Mouse (Mus musculus) left cerebral cortex, postnatal 14 days (tissue): ENCODE data around the gene Ap1m1. TPM values are rescaled to one million over a fixed set of nuclear protein-coding genes. Genes with fewer than 3 reads are reported as not detected.

Source experiments
- DNase-seq, 2 experiments: peaks; one replicate each; pipeline ENCODE4 v3.0.0; 2021 to 2022; ENCODE audit warnings: low spot score in 2 of 2, mixed read lengths in 1 of 2
- intact Hi-C: fragments of 180-260 bp; cut with DNase I; formaldehyde crosslinking; loops from one replicate; pipeline ENCODE4 v1.15.1; 2025
- long read RNA-seq, 2 experiments: library from polyadenylated mRNA; stranded (forward); transcript quantifications; one replicate each; pipeline ENCODE4 v2.0.0; 2021
- total RNA-seq, 2 experiments: library from RNA; stranded (reverse); gene quantifications; 2 replicates each; pipeline ENCODE4 v1.2.3; 2021

Gene Ap1m1
- 100 to 1,000 TPM; 100 to 104 TPM for total RNA-seq
- long read RNA-seq, experiment 1, transcript Ap1m1-201 (12 exons, 2,084 nt) = major isoform, 162 of 186 reads
- long read RNA-seq, experiment 1, partial matches to known transcripts = 8 of 186 reads
- long read RNA-seq, experiment 1, other reads (novel, unspliced or antisense) = 16 of 186 reads
- long read RNA-seq, experiment 2, transcript Ap1m1-201 (12 exons, 2,084 nt) = major isoform, 131 of 156 reads
- long read RNA-seq, experiment 2, partial matches to known transcripts = 9 of 156 reads
- long read RNA-seq, experiment 2, other reads (novel, unspliced or antisense) = 15 of 156 reads

DNA sequence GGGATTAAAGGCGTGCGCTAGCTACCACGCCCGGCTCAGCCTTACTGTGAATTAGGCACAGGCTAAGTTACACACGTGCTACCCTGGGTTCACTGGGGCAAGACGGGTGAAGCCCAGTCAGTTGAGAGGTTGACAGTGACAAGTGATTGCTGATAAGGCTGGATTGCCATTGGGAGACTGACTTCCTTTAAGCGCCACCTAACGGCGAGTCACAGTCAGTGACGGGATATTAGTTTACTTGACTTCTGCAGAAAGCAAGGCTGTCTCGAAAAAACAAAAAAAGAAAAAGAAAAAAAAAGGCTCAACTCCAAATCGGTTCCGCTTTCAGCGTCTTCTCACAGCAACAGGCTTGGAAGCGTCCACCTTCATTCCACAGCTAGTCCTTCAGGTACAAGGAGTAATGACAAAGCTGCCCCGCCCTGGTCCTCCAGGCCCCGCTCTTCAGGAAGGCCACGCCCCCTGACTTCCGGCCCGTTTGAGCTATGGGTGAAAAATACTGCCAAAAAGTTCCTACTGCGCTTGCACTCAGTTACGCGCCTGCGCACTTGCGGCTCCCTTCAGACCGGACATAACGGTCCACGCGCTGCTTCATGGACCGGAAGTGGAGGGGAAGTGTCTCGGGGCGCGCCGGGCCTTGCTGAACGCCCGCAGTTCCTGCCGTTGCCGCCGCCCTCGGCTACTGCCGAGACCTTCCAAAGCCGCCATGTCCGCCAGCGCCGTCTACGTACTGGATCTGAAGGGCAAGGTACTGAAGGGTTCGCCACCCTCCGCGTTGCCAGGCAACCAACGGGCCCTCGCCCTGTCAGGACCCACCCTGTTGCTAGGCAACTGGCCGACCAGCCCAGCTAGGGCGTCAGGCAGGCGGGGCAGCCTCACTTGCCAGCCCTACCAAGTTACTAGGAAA is at the start of gene Ap1m1:
Gene Ap1m1, plus strand, starts transcription at position 520 of the 904 bp plus-strand sequence.
- DNase-seq = peak; percentile 97 to 98
- intact Hi-C loops = loop anchor here (10.0 kb wide), 1 partner anchor 65 kb away; no protein-coding TSS in a partner anchor

DNA sequence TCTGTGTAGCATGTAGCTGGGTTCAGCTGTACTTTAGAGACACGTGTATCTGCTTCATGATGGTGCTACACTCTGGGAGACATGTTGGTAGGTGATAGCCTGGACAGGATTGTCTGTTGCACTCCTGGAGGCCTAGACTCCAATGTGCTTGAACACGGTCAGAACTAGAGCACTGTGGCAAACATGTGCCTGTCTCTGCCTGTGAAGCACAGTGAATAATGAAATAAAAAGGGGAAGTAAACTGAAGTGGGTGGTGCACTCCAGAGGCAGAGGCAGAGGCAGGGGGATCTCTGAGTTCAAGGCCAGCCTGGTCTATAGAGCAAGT is 49.6 kb upstream of the Ap1m1 start:
- no peak for DNase-seq
- intact Hi-C loops = no loop called here

DNA sequence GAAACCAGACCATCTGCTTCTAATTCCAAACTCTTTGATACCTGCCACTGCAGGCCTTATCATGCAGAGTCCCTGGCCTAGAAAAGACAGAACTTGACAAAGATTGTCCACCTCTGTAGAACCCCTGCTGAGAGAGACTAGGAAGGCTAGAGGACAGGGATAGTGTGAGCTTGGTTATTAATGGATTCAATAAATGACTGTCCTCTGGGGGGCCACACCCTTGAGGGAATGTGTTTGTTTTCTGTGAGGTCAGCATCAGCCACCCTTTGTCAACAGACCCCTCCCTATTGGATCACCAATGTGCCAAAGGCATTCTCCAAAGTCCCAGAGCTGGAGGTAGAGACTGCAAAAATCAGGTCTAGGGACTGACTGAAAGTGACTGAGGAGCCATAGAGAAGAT is 47.8 kb upstream of the Ap1m1 start:
- DNase-seq = no peak
- intact Hi-C loops = no loop called here

DNA sequence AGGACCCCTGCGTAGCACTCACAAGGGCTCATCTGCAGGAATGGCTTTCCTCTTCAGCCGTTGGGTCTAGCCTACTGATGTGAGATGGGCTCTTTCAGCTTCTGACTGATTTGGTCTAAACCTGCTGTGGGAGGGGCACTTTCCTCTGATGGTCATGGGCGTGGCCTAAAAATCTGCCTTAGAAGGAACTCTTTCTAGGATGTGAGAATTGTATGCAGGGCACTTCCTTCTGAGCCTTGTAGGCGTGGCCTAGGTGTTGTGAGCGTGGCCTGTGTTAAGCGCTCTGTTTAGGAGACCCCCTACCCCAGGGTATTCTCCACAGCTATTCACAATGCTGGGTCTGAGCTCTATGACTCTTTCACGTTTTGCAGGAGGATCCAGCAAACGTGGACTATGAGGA is 41.8 kb upstream of the Ap1m1 start:
- no peak for DNase-seq
- intact Hi-C loops = no loop called here

DNA sequence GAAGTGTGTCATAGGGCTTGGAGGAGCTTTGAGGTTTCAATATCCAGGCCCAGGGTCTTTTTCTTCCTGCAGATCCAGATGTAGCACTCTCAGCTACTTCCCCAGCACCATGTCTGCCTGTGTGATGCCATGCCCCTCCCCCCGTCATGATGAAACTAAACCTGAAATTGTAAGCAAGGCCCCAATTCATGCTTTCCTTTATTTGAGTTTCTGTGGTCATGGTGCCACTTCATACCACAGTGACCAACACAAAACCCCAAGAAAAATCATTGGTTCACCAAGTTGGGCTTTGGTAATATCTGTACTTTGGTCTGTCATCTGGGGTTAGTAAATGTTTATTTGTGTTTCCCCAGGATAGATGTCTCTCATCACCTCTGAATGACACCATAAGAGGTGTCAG is 31.2 kb upstream of the Ap1m1 start:
- intact Hi-C loops = no loop called here
- DNase-seq = no peak

DNA sequence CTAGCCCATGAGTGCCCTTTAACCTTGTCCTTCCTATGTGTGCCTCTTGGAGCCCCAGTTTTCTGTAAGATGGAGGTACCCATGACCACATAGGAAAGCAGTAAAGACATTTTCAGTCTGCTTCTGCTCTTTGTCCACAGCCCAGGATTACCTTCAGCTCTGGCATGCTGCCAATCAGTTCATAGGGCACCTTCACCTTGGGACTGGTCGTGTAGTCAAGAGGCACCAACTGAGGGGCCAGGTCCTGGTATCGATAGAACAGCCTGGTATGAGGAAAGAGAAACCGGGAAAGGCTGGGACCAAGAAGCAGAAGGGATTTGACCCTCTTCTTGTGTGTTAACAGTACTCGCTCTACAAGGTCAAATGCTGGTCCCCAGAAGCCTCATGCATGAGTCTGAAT is 29.6 kb upstream of the Ap1m1 start:
- intact Hi-C loops = no loop called here
- no peak for DNase-seq

DNA sequence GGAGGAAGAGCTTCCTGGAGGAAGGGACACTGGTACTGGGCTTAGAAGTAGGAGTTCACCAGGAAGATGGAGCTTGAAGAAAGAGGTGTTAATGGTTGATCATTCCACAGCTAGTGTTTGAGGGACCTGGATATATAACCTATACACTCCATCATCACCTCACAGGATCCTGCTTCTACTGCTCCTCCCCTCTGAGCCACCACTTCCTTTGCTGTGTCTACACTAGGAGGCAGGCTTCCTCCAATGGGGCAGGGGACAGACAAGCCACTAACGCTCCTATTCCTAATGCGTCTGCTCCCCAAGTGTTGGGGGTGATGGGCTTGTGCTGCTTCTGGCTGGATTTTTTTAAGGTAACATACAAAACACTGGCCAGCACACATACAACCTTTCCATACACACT is 29.1 kb upstream of the Ap1m1 start:
- DNase-seq = no peak
- intact Hi-C loops = no loop called here

DNA sequence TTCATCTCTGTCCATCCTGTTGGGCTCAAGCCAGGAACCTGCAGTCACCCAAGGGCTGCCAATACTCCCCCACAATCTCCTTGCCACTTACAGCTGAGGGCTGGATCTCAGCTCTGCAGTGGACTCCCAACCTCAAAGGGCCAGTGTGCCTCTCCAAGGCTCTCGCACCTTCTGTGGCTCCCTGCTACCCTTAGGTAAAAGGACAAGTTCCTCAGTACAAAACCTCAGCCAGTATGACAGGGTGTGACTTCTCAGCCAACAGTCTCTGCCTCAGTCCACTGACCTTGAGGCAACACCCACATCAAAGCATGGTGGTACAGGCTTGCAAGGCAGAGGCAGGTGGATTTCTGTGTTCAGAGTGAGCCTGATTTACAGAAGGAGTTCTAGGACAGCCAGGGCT is 28.0 kb upstream of the Ap1m1 start:
- DNase-seq = no peak
- intact Hi-C loops = no loop called here

DNA sequence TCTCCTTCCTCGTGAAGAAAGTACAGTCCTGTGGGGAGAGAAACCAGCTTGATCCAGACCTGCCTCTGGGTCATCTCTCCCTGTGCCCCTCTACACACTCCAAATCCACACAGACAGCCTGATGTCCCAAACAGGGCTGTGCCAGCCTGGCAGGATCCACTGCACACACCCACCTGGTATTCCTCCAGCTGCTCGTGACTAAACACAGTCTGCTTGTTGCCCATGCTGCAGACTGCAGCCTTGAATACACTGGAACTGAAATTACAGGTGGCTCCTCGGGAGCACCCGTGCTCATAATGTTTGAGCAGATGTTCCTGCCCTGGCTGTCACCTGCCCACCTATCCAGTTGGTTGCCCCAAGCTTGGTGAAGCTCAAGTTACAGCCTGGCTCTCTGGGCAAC is 27.1 kb upstream of the Ap1m1 start, which contains the start of gene Cib3:
Gene Cib3, minus strand, starts transcription at position 87 of the 400 bp plus-strand sequence.
- intact Hi-C loops = no loop called here
- peak; percentile 13 to 48 for DNase-seq

DNA sequence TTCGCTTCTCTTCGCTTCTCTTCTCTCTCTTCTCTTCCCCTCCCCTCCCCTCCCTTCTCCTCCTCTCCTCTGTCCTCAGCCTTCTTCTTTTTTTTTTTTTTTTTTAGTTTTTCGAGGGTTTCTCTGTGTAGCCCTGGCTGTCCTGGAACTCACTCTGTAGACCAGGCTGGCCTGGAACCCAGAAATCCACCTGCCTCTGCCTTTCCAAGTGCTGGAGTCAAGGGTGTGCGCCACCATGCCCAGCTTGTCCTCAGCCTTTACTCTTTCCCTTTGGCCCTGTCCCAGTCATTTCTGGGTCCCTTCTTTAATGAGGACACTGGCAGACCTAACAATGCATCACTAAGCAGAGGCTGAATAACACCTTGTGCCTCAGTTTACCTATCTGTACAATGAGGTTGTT is 26.3 kb upstream of the Ap1m1 start, which contains the start of gene Gm11034:
Gene Gm11034, minus strand, starts transcription at position 101 of the 400 bp plus-strand sequence.
- intact Hi-C loops = no loop called here

DNA sequence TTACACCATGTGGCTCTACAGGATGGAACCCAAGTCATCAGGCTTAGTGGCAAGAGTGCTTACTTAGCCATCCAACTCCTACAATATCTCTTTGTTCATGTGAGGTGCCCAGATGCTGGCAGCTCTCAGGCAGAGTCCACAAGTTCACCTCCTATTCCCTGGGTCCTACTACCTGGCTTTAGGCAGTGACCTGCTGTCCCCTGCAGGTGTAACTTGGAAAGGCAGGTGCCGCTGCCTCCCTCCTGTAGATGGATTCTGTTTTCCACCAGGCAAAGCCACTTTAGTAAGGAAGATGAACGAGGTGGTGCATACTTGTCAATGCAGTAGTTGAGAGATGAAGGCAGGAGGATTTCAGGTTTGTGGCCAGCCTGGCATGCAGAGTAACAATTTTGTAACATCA is 24.8 kb upstream of the Ap1m1 start:
- no peak for DNase-seq
- intact Hi-C loops = no loop called here

More for the DNA sequence above, 26.3 kb upstream of the Ap1m1 start, which contains the start of gene Gm11034:
- no peak for DNase-seq

DNA sequence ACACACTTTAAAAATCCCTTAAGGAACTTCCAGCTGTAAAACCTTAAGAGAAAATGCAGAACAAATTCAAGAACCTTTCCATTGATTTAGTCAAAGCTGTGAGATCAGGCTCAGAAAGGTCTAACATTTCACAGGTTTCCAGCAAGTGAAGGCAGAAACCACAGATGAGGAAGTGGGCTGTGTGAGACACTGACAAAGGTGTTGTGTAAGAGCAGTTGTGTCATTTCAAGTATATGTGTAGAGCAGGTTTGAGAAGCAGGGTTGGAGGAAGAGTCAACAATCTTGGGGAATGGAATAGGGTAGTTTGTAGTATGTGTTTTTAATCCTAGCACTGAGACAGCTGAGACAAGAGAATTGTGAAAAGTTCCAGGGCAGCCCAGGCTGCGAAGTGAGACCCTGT is 23.9 kb upstream of the Ap1m1 start:
- intact Hi-C loops = no loop called here
- no peak for DNase-seq

DNA sequence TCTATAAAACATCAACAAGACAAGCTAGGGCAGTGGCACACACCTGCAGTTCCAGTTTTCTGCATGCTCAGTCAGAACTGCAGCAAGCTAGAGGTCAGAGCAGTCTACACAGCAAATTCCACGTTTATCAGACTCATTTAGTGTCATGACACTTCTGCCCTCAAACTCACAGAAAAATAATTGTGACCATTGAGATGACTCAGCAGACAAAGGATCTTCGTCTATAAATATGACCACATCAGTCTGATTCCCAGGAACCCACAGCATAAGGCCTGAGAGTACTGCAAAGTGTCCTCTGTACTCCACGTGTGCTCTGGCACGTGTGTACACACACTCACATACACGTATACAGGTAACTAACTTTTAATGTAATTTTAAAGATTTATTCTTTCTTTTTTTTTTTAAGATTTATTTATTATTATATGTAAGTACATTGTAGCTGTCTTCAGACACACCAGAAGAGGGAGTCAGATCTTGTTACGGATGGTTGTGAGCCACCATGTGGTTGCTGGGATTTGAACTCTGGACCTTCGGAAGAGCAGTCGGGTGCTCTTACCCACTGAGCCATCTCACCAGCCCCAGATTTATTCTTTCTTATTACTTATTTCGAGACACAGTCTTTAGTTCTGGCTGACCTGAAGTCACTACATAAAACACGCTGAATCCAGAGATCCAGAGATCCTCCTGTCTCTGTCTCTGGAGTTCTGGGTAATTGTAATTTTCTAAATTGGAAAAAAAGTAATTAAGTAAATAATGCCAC is 20.9 kb upstream of the Ap1m1 start:
- DNase-seq = no peak
- intact Hi-C loops = no loop called here

DNA sequence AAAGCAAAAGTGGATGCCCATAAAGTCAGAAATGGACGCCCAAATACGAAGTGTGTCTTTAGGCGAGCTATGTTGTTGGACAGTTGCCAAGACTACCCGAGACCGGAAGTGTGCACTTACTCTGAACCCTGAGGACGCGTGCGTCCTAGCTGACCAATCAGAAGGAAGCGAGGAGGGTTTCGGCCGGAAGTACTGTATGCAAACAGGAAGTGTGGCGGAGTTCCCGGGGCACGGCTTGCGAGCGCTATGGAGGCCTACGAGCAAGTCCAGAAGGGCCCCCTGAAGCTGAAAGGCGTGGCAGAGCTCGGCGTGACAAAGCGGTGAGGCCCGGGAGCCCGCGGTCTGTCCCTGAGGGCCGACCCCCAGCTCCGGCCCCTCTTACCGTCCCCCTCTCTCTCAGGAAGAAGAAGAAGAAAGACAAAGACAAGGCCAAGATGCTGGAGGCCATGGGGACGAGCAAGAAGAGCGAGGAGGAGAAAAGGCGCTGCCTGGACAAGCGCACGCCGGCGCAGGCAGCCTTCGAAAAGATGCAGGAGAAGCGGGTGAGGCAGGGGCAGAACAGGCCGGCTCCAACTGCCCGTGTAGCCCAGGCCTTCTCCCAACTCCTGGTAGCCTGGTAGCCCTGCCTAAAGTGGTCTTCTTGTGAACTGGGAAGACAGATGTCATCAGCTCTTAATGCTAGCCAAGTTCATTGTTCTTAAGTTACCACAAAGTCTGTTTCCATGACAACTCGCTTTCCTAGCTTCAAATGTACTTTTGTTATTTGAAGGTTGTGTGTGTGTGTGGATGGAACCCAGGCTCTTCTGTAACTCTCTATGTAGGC is 20.1 kb upstream of the Ap1m1 start, which contains the start of gene Fam32a:
Gene Fam32a, plus strand, starts transcription at position 190 of the 823 bp plus-strand sequence.
- DNase-seq = peak; percentile 92 to 93
- intact Hi-C loops = no loop called here

DNA sequence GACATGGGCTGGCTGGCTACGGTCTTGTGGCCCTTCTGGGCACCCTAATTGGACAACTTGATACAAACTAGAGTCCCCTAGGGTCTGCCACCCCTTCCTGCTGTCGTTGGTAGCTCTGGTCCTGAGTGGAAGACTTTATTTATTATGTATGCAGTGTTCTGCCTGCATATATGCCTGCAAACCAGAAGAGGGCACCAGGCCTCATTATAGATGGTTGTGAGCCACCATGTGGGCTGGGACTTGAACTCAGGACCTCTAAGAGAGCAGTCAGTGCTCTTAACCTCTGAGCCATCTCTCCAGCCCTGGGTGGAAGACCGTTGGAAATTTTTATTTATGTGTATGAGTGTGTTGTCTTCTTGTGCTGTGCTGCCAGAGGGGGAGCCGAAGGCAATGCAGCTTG is 19.1 kb upstream of the Ap1m1 start:
- DNase-seq = no peak
- intact Hi-C loops = no loop called here

DNA sequence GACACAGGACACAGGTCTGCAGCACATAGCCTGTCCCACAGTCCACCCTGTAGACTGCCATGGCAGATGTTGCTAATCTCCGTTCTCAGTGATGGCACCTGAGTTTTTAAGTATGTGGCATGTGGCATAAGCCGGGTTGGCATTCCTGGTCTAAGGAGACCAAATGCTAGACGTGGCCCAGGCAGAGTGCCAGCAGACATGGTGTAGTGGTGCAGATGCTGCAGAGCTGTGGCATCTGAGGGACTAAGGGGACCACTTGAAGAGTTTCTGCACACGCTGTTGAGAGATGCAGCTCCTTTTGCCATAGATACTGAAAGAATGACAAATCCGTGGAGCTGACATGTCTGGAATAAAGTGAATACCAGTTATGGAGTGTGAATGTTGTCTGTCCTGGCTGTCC is 17.2 kb upstream of the Ap1m1 start:
- intact Hi-C loops = no loop called here
- no peak for DNase-seq

DNA sequence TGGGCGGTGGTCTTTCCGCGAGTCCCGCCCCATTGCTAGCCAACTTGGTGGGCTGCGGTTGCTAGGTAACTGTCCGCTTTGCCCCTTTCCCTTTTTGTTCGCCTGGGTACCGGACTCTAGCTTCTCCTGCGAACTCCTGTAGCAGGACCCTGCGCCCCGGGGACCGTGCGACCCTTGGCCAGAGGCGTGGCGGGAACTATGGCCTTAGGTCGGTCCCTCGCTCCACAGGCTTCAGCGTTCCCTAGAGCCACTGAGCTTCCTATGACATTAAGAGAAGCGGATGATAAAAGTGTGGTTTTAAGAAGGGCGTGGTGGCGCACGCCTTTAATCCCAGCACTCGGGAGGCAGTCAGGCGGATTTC is 565 bp downstream of the Ap1m1 start:
- DNase-seq = no peak
- intact Hi-C loops = loop anchor here (10.0 kb wide), 1 partner anchor 66 kb away; no protein-coding TSS in a partner anchor

DNA sequence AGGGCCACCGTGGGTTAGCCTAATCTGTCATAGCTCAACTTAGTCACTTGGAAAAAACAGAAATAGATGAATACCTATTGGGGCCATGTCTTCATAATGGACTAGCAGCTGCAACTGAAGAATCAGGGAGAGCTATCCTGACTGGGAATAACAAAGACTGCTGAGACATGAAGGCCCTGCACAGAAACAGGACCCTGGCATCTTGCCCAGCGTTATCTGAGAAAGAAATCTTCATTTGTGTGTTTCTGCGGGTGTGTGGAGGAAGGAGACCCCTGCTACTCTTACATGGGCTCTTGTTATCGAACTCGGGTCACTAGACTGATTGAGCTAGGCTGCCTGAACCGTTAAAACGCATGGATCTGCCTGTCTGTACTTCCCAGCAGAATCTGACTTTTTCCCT is 1.1 kb downstream of the Ap1m1 start:
- DNase-seq = no peak
- intact Hi-C loops = loop anchor here (10.0 kb wide), 1 partner anchor 66 kb away; no protein-coding TSS in a partner anchor

DNA sequence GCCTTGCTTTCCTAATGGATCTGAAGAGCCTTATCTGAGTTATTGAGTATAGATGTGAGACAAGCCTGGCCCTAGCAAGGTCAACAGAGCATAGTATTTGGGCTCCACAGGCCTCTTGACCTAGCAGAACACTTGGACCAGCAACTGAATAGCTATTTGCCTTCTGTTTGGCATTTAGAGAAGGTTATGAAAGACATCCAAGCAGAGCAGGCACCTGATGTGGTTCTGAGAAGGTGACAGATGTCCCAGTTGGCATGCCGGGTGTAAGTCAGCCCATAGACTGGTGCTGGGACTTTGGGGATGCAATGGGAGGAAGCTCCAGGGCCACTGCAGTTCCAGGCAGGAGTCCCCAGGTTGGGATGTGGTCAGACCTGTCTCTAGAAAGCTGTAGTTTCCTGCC is 2.4 kb downstream of the Ap1m1 start:
- intact Hi-C loops = loop anchor here (10.0 kb wide), 1 partner anchor 67 kb away; no protein-coding TSS in a partner anchor
- no peak for DNase-seq
